Mouse (Mus musculus) inflammation-experienced regulatory T-cells (primary cell): ENCODE measurements around the gene AL732309.1. TPM values are rescaled to one million over a fixed set of nuclear protein-coding genes. Genes with fewer than 3 reads are reported as not detected.

Experiments used
- polyA plus RNA-seq, 2 experiments: library from polyadenylated mRNA; unstranded; fragments of 100-300 nt; shearing (Covaris generic); gene quantifications; one replicate each; pipeline ENCODE4 v1.2.1; 2017

Gene AL732309.1
- 10 to 100 TPM in 1 of 2 experiments, 1 to 10 TPM in 1; 6.2 to 11.9 TPM for polyA plus RNA-seq

GRCm38 (mm10) chr2:25246183-25247072 lies at the start of gene AL732309.1:
Gene AL732309.1 (minus strand): TSS chr2:25246863.

DNA sequence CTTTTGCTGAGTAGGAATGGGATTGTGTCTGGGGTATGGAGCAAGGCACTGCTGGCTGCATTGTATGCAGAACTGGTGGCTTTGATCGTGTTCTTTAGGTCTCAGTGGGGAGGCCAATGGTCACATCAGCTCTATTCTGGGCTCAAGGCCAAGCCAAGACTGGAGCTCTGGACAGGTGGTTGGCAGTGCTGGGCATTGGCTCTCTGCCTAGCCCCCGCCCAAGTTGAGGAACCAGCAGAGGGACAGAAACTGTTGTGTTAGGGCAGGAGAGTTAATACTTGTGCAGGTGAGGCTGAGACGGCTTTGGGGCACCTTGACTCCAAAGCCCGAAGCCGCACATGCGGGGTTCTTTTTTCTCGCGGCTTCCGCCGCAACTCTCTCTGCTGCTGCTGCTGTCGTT lies 43.0 kb upstream of the AL732309.1 start, which contains the start of gene Lrrc26:
Gene Lrrc26, plus strand, starts transcription at position 265 of the 400 bp plus-strand sequence.

DNA sequence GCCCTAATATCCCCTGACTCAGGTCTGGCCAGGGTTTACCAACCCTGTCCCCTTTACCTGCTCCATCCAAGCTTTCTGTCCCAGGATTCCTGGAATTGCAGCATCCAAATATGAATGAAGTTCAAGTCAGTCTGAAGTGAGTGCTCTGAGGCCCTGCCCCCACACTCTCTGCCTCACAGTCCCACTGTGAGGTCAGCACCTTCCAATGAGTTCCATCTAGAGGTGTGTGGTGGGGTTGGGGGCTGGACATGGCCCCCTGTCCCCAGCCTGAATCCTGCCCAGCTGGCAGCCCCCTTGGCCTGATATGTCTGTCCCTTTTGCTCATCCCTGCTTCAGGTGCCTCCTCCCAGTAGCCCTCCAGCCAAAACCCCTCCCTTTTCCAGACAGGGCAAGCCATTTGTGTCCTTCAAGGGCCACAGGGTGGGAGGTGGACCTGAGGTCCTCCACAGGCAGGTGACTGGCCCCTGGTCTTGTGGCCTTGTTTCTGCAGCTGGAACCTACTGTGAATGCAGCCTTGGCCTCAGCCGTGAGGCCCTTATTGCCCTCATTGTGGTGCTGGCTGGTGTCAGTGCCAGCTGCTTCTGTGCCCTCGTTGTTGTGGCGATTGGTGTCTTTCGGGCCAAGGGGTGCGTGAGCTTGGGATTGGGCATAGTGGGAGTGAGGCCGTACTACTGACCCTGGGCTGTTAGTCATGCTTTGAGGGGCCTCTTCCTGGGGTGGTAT lies 41.4 kb upstream of the AL732309.1 start, which contains the start of gene Tmem210:
Gene Tmem210, plus strand, starts transcription at position 219 of the 723 bp plus-strand sequence.

GRCm38 (mm10) chr2:25271827-25272511 lies 25.3 kb upstream of the AL732309.1 start, which contains the start of the genes Ssna1 and Anapc2:
Gene Ssna1 (minus strand): TSS chr2:25272438.
Gene Anapc2 (plus strand): TSS chr2:25272478.

DNA sequence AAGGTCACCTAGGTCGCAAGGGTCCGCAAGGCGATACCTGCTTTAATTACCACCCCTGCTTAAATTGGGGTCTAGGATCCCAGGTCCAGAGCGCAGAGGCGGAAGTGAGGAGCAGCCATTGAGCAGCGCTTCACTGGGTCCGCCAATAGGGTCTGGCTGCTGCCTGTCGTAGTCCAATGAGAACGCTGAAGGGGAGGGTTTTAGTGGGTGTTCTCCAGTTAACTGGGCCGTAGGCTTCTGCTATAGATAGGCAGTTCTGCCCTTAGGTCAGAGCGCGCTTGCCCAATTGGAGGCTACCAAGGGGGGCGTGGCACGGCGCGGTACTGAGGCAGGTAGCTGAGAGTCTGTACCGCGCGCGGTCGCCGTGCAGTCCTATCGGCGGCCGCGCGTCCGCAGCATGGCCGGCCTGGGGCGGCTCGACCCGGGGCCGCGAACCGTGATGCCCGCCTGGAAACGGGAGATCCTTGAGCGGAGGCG lies 15.7 kb upstream of the AL732309.1 start, which contains the start of gene Tprn:
Gene Tprn, plus strand, starts transcription at position 328 of the 477 bp plus-strand sequence.

GRCm38 (mm10) chr2:25255284-25255779 lies 8.7 kb upstream of the AL732309.1 start, which contains the start of gene Tmem203:
Gene Tmem203 (plus strand): TSS chr2:25255439.

GRCm38 (mm10) chr2:25242101-25242506 lies 4.6 kb downstream of the AL732309.1 start, which contains the start of the genes Rnf208 and Cysrt1:
Gene Rnf208 (plus strand): TSS chr2:25242255.
Gene Cysrt1 (minus strand): TSS chr2:25242452.

DNA sequence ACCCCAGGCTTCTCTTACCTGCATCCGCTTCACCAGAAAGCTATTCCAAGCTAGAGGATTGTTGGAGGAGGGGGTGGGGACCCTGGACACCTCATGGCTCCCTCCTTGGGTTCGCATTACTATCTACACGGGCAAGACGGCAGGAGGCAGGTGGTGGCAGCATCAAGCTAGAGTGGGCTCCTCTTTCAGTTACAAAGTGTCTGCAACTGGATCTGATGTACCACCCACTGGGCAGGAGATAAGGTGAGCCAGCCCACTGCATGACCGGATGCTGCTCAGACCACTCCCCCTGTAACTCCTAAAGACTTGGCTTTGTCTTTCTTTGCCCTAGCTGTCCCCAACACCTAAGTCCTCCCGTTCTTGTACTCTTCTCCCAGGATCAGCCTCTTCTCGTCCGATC lies 10.0 kb downstream of the AL732309.1 start, which contains the start of gene Rnf224:
Gene Rnf224, minus strand, starts transcription at position 174 of the 400 bp plus-strand sequence.

DNA sequence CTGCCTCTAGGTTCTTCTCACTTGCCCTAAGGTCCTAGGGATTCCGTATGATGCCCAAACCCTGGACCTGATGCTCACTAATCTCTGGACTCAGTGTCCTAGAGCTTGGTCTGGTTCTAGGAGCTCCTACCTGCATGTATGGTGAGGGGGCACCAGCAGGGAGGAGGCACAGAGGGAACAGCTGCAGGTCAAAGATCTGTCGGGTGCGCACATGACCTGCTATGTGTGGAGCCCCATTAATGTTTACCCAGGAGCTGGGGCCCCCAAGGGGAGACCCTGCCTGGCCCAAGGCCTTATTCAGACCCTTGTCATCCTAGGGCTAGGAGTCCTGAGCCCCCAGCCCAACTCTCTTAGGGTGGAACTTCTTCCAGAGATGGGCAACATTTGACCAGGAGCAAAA lies 12.6 kb downstream of the AL732309.1 start, which contains the start of gene Slc34a3:
Gene Slc34a3, minus strand, starts transcription at position 315 of the 400 bp plus-strand sequence.

GRCm38 (mm10) chr2:25224492-25224765 lies 22.2 kb downstream of the AL732309.1 start, which contains the start of gene Tubb4b:
Gene Tubb4b (minus strand): TSS chr2:25224702.

GRCm38 (mm10) chr2:25218445-25218844 lies 28.2 kb downstream of the AL732309.1 start, which contains the start of gene Fam166a:
Gene Fam166a (plus strand): TSS chr2:25218745.

DNA sequence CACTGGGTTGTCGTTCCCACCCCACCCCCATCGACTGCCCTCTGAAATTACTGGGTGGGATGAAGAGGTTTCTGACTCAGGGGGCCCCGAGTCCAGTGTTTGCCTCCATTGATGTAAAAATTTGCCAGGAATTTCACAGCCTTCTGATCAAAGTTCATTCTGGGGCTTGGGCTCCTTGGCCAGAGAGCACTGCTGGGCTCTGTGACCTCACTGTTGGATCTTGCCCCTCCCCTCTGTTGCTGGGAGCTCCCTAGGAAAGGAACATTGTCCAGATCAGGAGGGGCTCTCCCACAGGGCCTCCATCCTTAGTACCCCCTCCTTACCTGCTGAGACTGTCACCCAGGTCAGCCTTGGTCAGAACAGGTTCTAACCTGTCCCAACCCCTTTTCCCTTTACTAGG lies 32.2 kb downstream of the AL732309.1 start, which contains the start of gene Stpg3:
Gene Stpg3, minus strand, starts transcription at position 194 of the 400 bp plus-strand sequence.

GRCm38 (mm10) chr2:25211121-25211670 lies 35.5 kb downstream of the AL732309.1 start, which contains the start of gene Nelfb:
Gene Nelfb (minus strand): TSS chr2:25211489.

GRCm38 (mm10) chr2:25196172-25196954 lies 50.3 kb downstream of the AL732309.1 start, which contains the start of gene Tor4a:
Gene Tor4a (minus strand): TSS chr2:25196886.

Other genes with a start within 250 kb of the AL732309.1 start
- gene Nsmf, start 192.5 kb downstream of the AL732309.1 start, polyA plus RNA-seq: 10 to 100 TPM; 35.8 to 65.7 TPM
- gene Entpd8, start 166.6 kb downstream of the AL732309.1 start, polyA plus RNA-seq: 1 to 10 TPM; 1.1 to 2.4 TPM
- 10 to 100 TPM in 1 of 2 experiments, 1 to 10 TPM in 1; 3.2 to 10.1 TPM for gene Noxa1, start 151.7 kb downstream of the AL732309.1 start, polyA plus RNA-seq
- gene Nrarp, start 66.1 kb downstream of the AL732309.1 start, polyA plus RNA-seq: 1 to 10 TPM; 4.9 to 8.7 TPM
- gene Tor4a, start 50.0 kb downstream of the AL732309.1 start, polyA plus RNA-seq: 100 to 1,000 TPM; 105 to 119 TPM
- 100 to 1,000 TPM; 141 to 186 TPM for gene Nelfb, start 35.4 kb downstream of the AL732309.1 start, polyA plus RNA-seq
- gene Stpg3, start 32.2 kb downstream of the AL732309.1 start, polyA plus RNA-seq: 1 to 10 TPM in 1 of 2 experiments, under 1 TPM in 1; 0.29 to 1.4 TPM
- gene Fam166a, start 28.1 kb downstream of the AL732309.1 start, polyA plus RNA-seq: under 1 TPM; 0.27 to 0.54 TPM
- 100 to 1,000 TPM; 172 to 185 TPM for gene Tubb4b, start 22.2 kb downstream of the AL732309.1 start, polyA plus RNA-seq
- gene Slc34a3, start 12.5 kb downstream of the AL732309.1 start, polyA plus RNA-seq: not detected
- not detected for gene Rnf224, start 10.1 kb downstream of the AL732309.1 start, polyA plus RNA-seq
- 1 to 10 TPM; 1.2 to 2.0 TPM for gene Rnf208, start 4.6 kb downstream of the AL732309.1 start, polyA plus RNA-seq
- gene Cysrt1, start 4.4 kb downstream of the AL732309.1 start, polyA plus RNA-seq: not detected
- gene Tmem203, start 8.6 kb upstream of the AL732309.1 start, polyA plus RNA-seq: 10 to 100 TPM; 20.6 to 22.0 TPM
- gene Tprn, start 15.8 kb upstream of the AL732309.1 start, polyA plus RNA-seq: 10 to 100 TPM; 17.1 to 22.4 TPM
- gene Ssna1, start 25.6 kb upstream of the AL732309.1 start, polyA plus RNA-seq: 100 to 1,000 TPM; 117 to 137 TPM
- 100 to 1,000 TPM in 1 of 2 experiments, 10 to 100 TPM in 1; 94.3 to 117 TPM for gene Anapc2, start 25.6 kb upstream of the AL732309.1 start, polyA plus RNA-seq
- gene Tmem210, start 41.3 kb upstream of the AL732309.1 start, polyA plus RNA-seq: not detected
- 1 to 10 TPM in 1 of 2 experiments, not detected in 1; 4.0 TPM for gene Lrrc26, start 43.1 kb upstream of the AL732309.1 start, polyA plus RNA-seq
- gene Grin1, start 72.3 kb upstream of the AL732309.1 start, polyA plus RNA-seq: under 1 TPM; 0.41 to 0.78 TPM
- gene Man1b1, start 85.5 kb upstream of the AL732309.1 start, polyA plus RNA-seq: 10 to 100 TPM; 21.9 to 32.4 TPM
- 10 to 100 TPM; 21.7 to 25.4 TPM for gene Dpp7, start 109.5 kb upstream of the AL732309.1 start, polyA plus RNA-seq
- 10 to 100 TPM; 30.5 to 53.8 TPM for gene Uap1l1, start 118.8 kb upstream of the AL732309.1 start, polyA plus RNA-seq
- gene Sapcd2, start 125.5 kb upstream of the AL732309.1 start, polyA plus RNA-seq: under 1 TPM in 1 of 2 experiments, not detected in 1; 0.40 TPM
- under 1 TPM in 1 of 2 experiments, not detected in 1; 0.40 TPM for gene Entpd2, start 149.0 kb upstream of the AL732309.1 start, polyA plus RNA-seq
- 1 to 10 TPM; 4.3 to 6.2 TPM for gene Npdc1, start 152.5 kb upstream of the AL732309.1 start, polyA plus RNA-seq
- 10 to 100 TPM in 1 of 2 experiments, 1 to 10 TPM in 1; 8.5 to 21.4 TPM for gene Fut7, start 176.4 kb upstream of the AL732309.1 start, polyA plus RNA-seq
- 10 to 100 TPM; 62.8 to 67.6 TPM for gene Abca2, start 181.8 kb upstream of the AL732309.1 start, polyA plus RNA-seq
- 1 to 10 TPM; 3.4 to 4.3 TPM for gene Clic3, start 210.0 kb upstream of the AL732309.1 start, polyA plus RNA-seq
- gene Paxx, start 214.2 kb upstream of the AL732309.1 start, polyA plus RNA-seq: 100 to 1,000 TPM in 1 of 2 experiments, 10 to 100 TPM in 1; 95.5 to 104 TPM
- under 1 TPM in 1 of 2 experiments, not detected in 1; 0.37 TPM for gene Ptgds, start 223.2 kb upstream of the AL732309.1 start, polyA plus RNA-seq
- not detected for gene Lcn12, start 247.0 kb upstream of the AL732309.1 start, polyA plus RNA-seq